Mouse (Mus musculus): Measurements from ENCODE around the gene R3hdml.

GRCm38 (mm10) chr2:163541568-163542182 is 49.6 kb downstream of the R3hdml start:
- TF ChIP-seq FLI1 (IDR thresholded peaks at IDR 0.05; ENCODE audit: low read length), result no peak
- TF ChIP-seq GATA1 (IDR thresholded peaks at IDR 0.05; ENCODE audit: borderline replicate concordance, low read length), result no peak
